Mouse (Mus musculus) Patski (cell line): ENCODE measurements at regions not wholly inside any gene's neighbourhood (a gene's known extent, or its start where the extent isn't known, plus 50 kb on each side); places are given as distances from the start of the nearest gene placed in this dataset.

ENCODE experiments used
- ATAC-seq: fragments of 100-300 bp; one replicate; pipeline ENCODE4 v1.8.0; 2021
- CTCF ChIA-PET: fragments of 350-600 bp; sonication (Branson Sonifier 250); formaldehyde crosslinking; loops from one replicate; lab custom pipeline; 2022; ENCODE audit warnings: inconsistent platforms; lab: Charles Lee
- POLR2A ChIA-PET: fragments of 350-600 bp; sonication (Branson Sonifier 250); formaldehyde crosslinking; loops from one replicate; lab custom pipeline; 2022; ENCODE audit warnings: antibody characterized with exemption, inconsistent platforms; lab: Charles Lee
- DNase-seq: peaks from one replicate; pipeline ENCODE4 v3.0.0-alpha.2; 2011; ENCODE audit warnings: low read depth, low spot score
- H3K27me3 ChIP-seq: fragments of 371-371 bp; one replicate; pipeline ENCODE4 v1.5.1; 2021
- CTCF ChIP-seq: fragments of 100-300 bp; IDR thresholded peaks from one replicate; pipeline ENCODE4 v1.5.1; 2021
- in situ Hi-C: fragments of 300-500 bp; cut with MboI; formaldehyde crosslinking; loops from 3 replicates; pipeline ENCODE4 v1.11.1; 2018; ENCODE audit warnings: low pct_unique_long_range_greater_than_20kb, mixed read lengths

GRCm38 (mm10) chr10:54132634-54133033 lies 56.2 kb upstream of the Man1a start:
- DNase-seq (no peak), ATAC-seq (no peak)
- TF ChIP-seq CTCF: no peak
- ChIA-PET CTCF (no interaction called here), POLR2A (no interaction called here)
- in situ Hi-C loops: no loop called here
- no peaks in the 10 kb centered on the region for H3K27me3 ChIP-seq
